Mouse (Mus musculus): ENCODE data around the gene Gsg1.

DNA sequence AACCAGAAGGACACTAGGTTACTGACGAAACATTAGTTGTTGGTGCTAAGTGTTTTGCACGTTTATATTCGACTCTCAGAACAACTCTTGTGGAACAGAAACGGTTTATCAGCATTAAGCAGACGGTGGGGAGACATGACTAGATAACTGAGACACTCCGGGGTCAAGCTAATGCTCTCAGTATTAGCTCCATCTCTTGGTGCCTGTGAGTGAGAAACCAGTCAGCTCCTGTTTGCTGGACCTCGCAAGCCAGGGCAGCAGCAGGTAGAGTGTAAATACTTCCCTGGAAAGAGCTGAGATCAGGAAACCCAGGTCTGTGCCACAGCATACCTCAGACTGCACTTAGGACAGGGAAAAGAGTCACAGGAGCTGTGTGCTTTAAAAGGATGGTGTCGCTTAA lies 57.4 kb downstream of the Gsg1 start:
- no peak for TF ChIP-seq POLR2A (IDR thresholded peaks at IDR 0.05; ENCODE audit: borderline replicate concordance, extremely low read depth, insufficient read depth, insufficient read length, poor library complexity, severe bottlenecking)
- no peak for TF ChIP-seq CTCF (IDR thresholded peaks at IDR 0.05; ENCODE audit: borderline replicate concordance, extremely low read depth, insufficient read depth, insufficient read length)

Measured in brain, embryonic 14.5 days (tissue).